Mouse (Mus musculus) stomach, embryonic 16.5 days (tissue): ENCODE results near the gene Gucd1. TPM values are rescaled to one million over a fixed set of nuclear protein-coding genes. Genes with fewer than 3 reads are reported as not detected.

ENCODE experiments used
- ATAC-seq: fragments of 200-750 bp; cut with Nextera tagmentation; 2 replicates; pipeline ENCODE4 v1.8.0; 2017; ENCODE audit warnings: moderate number of reproducible peaks, moderate TSS enrichment; ENCODE audit not compliant: insufficient read depth, low FRiP score
- H3K27ac ChIP-seq: fragments of 300-500 bp; sonication (generic); 2 replicates; pipeline ENCODE4 v1.5.1; 2014; ENCODE audit warnings: low read length
- H3K27me3 ChIP-seq: fragments of 300-500 bp; sonication (generic); 2 replicates; pipeline ENCODE4 v1.6.1; 2014; ENCODE audit warnings: low read length, control low read depth, mixed read lengths; ENCODE audit not compliant: control insufficient read depth, insufficient read depth
- H3K36me3 ChIP-seq: fragments of 300-500 bp; sonication (generic); 2 replicates; pipeline ENCODE4 v1.6.1; 2014; ENCODE audit warnings: low read length; ENCODE audit not compliant: control insufficient read depth, insufficient read depth
- H3K4me1 ChIP-seq: fragments of 300-500 bp; sonication (generic); 2 replicates; pipeline ENCODE4 v1.6.1; 2014; ENCODE audit warnings: low read length, control low read depth, mixed read lengths; ENCODE audit not compliant: control insufficient read depth, insufficient read depth
- H3K4me2 ChIP-seq: fragments of 300-500 bp; sonication (generic); 2 replicates; pipeline ENCODE4 v1.6.1; 2014; ENCODE audit warnings: low read depth, low read length, mixed read lengths
- H3K4me3 ChIP-seq: fragments of 300-500 bp; sonication (generic); replicated peaks from 2 replicates; pipeline ENCODE4 v1.5.1; 2014; ENCODE audit warnings: mild to moderate bottlenecking, low read length
- H3K9ac ChIP-seq: fragments of 300-500 bp; sonication (generic); 2 replicates; pipeline ENCODE4 v1.6.1; 2014; ENCODE audit warnings: low read length
- H3K9me3 ChIP-seq: fragments of 300-500 bp; sonication (generic); replicated peaks from 2 replicates; pipeline ENCODE4 v1.6.1; 2016; ENCODE audit warnings: low read length, control low read depth; ENCODE audit not compliant: control insufficient read depth
- WGBS: fragments of 180-500 bp; shearing (Covaris S2); extraction: QIAGEN DNeasy Blood & Tissue Kit; methylation state at CpG from one replicate; pipeline ENCODE4 v1.1.7; 2014; 5-methylcytosine and 5-hydroxymethylcytosine counted together
- polyA plus RNA-seq: library from polyadenylated mRNA; unstranded; fragments of >200 nt; fragmentation: Nextera tagmentation; extraction: Ambion mirVana; gene quantifications from 2 replicates; pipeline ENCODE4 v1.2.1, GENCODE M21; 2015

Gucd1 gene
- polyA plus RNA-seq, 1 experiment from 2014 or later: 24.7 TPM

DNA sequence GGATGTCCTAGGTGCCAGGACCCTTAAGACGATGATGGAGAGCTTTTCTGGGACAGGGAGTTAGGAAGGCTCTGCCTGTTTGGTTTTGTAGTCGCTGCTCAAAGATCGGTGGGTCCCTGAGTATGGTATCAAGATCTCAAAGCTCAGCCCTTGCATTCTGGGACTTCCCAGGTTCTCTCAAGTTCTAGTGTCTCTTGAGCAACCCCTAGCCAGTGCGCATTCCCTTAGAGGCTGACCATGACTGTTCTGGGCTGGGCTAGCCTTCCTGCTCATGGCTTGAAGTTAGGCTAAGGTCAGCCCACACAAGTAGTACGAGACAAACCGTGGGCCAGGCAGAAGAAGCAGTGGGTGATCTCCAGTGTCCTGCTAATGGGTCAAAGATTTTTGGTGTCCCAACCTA, 199.6 kb downstream of the Gucd1 start:
- ATAC-seq: no peak
- Histone ChIP-seq H3K9me3 (no peaks in the 10 kb centered on the region), H3K4me2 (0 out of 2 replicates have a peak overlapping the region, but pooled peaks have one; percentile 79), H3K9ac (no peak overlapping the region), H3K4me3 (peak overlapping the region; percentile 56; the same call in 1 of the 2 replicates), H3K4me1 (peaks cover 12% of the 10 kb centered on the region; the same call in 1 of the 2 replicates), H3K36me3 (no peaks in the 10 kb centered on the region), H3K27ac (no peak overlapping the region), H3K27me3 (peaks cover 21% of the 10 kb centered on the region)
- WGBS: 76% methylated on average over 6 of the region's 6 CpGs

DNA sequence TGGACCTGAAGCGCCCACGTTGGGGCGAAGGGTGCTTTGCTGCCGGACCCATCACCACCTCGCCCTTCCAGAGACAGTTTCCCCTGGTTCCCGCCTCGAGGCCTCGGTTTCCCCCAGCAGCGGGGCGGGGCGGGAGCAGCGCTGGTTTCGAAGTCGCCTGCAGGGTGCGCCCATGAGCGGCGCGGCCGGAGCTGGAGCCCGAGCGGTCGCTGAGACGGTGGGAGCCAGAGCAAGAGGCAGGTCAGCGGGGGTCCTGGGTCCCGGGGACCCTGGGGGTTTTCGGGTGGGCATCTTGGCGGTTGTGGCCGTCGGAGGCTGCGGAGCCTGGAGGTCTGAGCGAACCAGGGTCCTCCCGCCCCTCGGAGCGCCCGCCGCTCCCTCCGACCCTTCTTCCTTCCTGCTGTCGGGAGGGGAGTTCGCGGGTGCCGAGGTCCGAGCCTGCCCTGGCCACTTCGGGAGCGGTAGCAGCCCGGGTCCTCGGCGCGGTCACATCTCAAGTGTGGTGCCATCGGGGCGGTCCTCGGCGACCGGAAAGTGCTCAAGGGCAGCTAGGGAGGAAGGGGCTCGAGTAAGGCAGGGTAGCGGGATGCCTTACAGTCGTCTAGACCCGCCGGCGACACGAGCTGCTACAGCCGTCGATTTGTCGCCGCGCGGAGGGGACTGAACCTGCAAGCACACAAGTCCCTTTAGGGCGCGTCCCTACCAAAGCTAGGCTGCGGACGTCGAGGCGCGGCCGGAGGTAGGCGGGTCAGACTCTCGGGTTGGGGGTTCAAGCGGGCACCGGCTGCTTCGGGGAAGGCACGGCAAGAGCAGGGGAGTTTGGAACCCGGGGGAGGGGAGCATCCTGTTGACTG, 200.6 kb downstream of the Gucd1 start:
- Histone ChIP-seq H3K4me3 (peak overlapping the region; percentile 56), H3K4me1 (peaks cover 12% of the 10 kb centered on the region; the same call in 1 of the 2 replicates), H3K36me3 (no peaks in the 10 kb centered on the region), H3K4me2 (peak overlapping the region; percentile 79), H3K9ac (peak overlapping the region; percentile 71), H3K9me3 (no peaks in the 10 kb centered on the region), H3K27me3 (peaks cover 21% of the 10 kb centered on the region), H3K27ac (no peak overlapping the region)
- WGBS: 2% methylated on average over 78 of the region's 81 CpGs
- peak; percentile 60; the same call in 1 of the 2 replicates for ATAC-seq

DNA sequence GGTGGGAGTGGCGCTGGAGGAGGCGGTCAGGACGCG, 201.1 kb downstream of the Gucd1 start, which contains the start of gene Adora2a:
Adora2a (plus strand) TSS at position 6 of the 36 bp plus-strand sequence.
- Histone ChIP-seq H3K9ac (peak within 1 kb of the TSS; percentile 71), H3K36me3 (no peaks in the 10 kb centered on the region), H3K27me3 (peaks cover 21% of the 10 kb centered on the region), H3K9me3 (no peaks in the 10 kb centered on the region), H3K4me2 (peak within 1 kb of the TSS; percentile 79), H3K4me3 (peak within 1 kb of the TSS; percentile 56), H3K27ac (no peak within 1 kb of the TSS), H3K4me1 (peaks cover 12% of the 10 kb centered on the region; the same call in 1 of the 2 replicates)
- ATAC-seq: no peak
- 0% methylated on average over 4 of the region's 4 CpGs for WGBS

DNA sequence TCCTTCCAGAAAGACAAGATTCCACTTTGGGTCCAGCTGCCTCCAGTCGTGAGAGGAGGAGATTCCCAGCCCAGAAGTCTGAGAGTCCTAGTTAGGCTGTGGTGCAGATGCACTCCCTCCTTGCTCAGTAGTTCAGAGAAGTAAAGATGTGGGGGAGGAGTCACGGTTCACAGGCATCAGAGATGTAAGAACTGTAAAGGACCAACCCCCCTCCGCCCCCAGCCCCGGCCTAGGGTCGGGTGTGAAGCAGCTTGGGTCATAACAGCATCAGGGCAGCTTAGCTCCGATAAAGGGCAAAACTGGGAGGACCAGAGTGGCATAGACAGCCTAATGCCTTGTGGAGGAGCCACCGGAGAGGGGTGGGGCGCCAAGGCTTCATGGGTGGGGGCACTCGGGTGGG, 201.3 kb downstream of the Gucd1 start:
- peaks cover 12% of the 10 kb centered on the region; the same call in 1 of the 2 replicates for H3K4me1 ChIP-seq
- H3K27ac ChIP-seq: no peak overlapping the region
- peak overlapping the region; percentile 56 for H3K4me3 ChIP-seq
- H3K9ac ChIP-seq: peak overlapping the region; percentile 71
- peaks cover 21% of the 10 kb centered on the region for H3K27me3 ChIP-seq
- peak overlapping the region; percentile 79 for H3K4me2 ChIP-seq
- ATAC-seq: peak; percentile 11; the same call in 1 of the 2 replicates
- no peaks in the 10 kb centered on the region for H3K36me3 ChIP-seq
- no peaks in the 10 kb centered on the region for H3K9me3 ChIP-seq
- 7% methylated on average over 9 of the region's 9 CpGs for WGBS

DNA sequence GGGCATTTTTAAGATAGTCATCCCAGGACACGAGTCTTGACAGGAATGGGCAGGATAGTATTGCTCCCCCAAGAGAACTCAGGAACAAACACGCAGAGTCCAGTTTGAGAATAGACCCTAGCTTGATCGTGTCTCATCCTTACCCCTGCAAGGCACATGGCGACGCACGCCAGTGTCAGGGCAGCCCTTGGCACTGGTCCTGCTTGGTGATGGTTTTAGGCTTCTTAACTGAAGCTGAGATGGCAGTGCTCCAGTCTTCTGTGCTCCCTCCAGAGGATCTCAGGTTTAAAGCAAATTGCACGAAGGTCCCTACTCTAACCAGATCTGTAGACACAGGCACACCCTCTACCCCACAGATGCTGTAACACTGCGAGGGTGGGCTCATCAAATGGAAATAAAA, 202.0 kb downstream of the Gucd1 start:
- H3K27me3 ChIP-seq: peaks cover 21% of the 10 kb centered on the region
- ATAC-seq: no peak
- H3K4me3 ChIP-seq: no peak overlapping the region
- H3K36me3 ChIP-seq: no peaks in the 10 kb centered on the region
- H3K9me3 ChIP-seq: no peaks in the 10 kb centered on the region
- no peak overlapping the region for H3K27ac ChIP-seq
- 72% methylated on average over 8 of the region's 8 CpGs for WGBS
- H3K4me1 ChIP-seq: peaks cover 12% of the 10 kb centered on the region; the same call in 1 of the 2 replicates
- no peak overlapping the region for H3K4me2 ChIP-seq
- H3K9ac ChIP-seq: no peak overlapping the region

DNA sequence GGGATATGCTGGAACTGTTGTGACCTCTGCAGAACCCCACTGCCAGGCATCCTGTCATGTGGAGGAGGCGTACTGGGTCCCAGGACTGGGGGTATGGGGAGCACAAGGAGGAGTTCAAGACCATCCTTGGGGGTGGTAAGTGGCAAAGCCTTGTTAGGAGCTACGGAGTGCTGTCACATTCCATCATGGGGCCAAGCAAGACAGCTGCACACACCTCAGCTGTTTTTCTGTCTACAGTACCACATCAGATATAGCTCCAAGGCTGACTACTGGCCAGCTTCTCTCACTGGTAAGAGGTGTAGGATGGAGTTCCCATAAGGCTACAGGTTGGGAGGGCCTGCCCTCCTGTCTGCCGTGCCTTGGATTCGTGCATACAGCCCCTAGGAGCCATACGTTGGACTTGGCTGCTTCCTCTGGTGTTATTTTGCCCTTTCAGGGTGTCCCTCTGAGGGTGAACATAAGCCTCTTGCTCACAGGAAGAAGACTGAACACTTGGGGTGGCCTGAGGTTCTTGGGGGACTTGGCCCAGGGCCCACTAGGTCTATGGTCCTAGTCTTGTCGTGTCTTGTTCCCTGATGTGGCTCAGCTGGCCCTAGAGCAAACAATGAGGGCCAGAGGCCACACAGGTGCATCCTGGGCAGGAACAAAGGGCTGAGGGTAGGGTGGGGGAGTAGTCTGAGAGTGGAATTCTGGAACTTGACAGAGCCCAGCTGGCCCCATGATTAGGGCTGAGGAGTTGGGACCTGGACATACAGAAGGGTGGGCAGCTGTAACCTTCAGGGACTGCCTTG, 203.4 kb downstream of the Gucd1 start:
- 46% methylated on average over 6 of the region's 6 CpGs for WGBS
- Histone ChIP-seq H3K4me1 (peaks cover 12% of the 10 kb centered on the region; the same call in 1 of the 2 replicates), H3K9ac (no peak overlapping the region), H3K9me3 (no peaks in the 10 kb centered on the region), H3K27ac (no peak overlapping the region), H3K4me2 (no peak overlapping the region), H3K4me3 (no peak overlapping the region), H3K36me3 (0 out of 2 replicates have a peak, but pooled peaks cover 6% of the 10 kb centered on the region), H3K27me3 (peaks cover 20% of the 10 kb centered on the region)
- ATAC-seq: peak; percentile 22; the same call in 1 of the 2 replicates

DNA sequence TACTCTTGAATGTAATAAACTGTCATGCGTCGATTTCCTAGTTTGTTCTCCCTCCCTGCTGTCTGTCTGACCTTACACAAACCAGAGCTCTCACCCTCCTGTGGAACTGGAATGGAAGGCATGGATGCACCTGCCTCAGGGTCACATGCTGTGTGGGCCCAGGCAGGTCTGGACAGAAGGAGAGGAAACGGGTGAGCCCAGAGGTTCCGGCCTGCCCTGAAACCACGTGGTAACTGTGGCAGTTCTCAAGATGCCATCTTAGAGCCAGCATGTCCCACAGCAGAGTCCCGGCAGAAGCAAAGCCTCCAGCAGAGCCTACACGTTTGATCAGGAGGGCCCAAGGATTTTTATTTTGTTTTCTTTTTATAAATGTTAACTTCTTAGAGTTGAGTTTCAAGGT, 205.4 kb downstream of the Gucd1 start:
- Histone ChIP-seq H3K27ac (no peak overlapping the region), H3K4me2 (no peak overlapping the region), H3K4me3 (no peak overlapping the region), H3K4me1 (peaks cover 11% of the 10 kb centered on the region; the same call in 1 of the 2 replicates), H3K9me3 (no peaks in the 10 kb centered on the region), H3K9ac (no peak overlapping the region), H3K36me3 (0 out of 2 replicates have a peak, but pooled peaks cover 6% of the 10 kb centered on the region), H3K27me3 (0 out of 2 replicates have a peak, but pooled peaks cover 2% of the 10 kb centered on the region)
- WGBS: 73% methylated on average over 7 of the region's 7 CpGs
- ATAC-seq: no peak

DNA sequence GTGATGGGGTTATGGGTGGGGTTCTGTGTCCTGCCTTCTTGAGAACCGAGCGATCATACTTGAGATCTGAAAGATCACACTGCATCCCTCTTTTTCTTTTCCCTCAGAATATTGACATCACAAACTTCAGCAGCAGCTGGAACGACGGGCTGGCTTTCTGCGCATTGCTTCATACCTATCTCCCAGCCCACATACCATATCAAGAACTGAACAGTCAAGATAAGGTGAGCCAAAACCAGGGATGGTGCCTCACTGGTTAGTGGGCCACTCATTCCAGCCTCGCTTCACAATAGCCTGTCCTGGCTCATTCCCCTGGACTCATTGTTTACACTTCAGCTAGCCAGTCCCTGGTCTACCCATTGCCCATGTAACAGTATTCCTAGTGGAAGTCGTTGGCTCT, 210.6 kb downstream of the Gucd1 start:
- Histone ChIP-seq H3K27me3 (no peaks in the 10 kb centered on the region), H3K9ac (no peak overlapping the region), H3K4me1 (no peaks in the 10 kb centered on the region), H3K36me3 (peaks cover 6% of the 10 kb centered on the region; the same call in 1 of the 2 replicates), H3K27ac (no peak overlapping the region), H3K4me3 (no peak overlapping the region), H3K9me3 (no peaks in the 10 kb centered on the region), H3K4me2 (no peak overlapping the region)
- WGBS: 88% methylated on average over 7 of the region's 7 CpGs
- ATAC-seq: no peak

DNA sequence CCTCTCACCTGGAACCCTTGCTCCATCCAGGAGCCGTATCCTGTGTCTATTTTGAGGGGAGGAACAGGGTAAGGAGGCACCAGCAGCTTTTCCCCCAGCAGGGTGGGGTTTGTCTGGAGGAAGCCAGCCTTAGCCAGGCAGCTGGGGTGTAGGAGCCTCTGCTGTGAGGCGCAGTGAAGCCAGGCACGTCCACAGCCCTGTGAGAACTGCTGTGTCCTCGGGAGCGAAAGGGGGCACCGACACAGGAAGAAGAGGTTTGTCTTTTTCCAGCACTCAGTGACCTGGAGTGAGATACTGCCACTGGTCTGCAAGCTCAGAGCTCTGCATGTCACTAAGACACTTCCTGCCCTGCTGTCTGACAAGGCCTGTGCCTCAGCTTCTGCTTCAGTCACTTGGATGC, 213.4 kb downstream of the Gucd1 start:
- Histone ChIP-seq H3K27ac (peak overlapping the region; percentile 34; the same call in 1 of the 2 replicates), H3K36me3 (peaks cover under 1% of the 10 kb centered on the region; the same call in 1 of the 2 replicates)
- WGBS: 73% methylated on average over 6 of the region's 6 CpGs

More for the DNA sequence above, 213.4 kb downstream of the Gucd1 start:
- Histone ChIP-seq H3K4me1 (0 out of 2 replicates have a peak, but pooled peaks cover 3% of the 10 kb centered on the region), H3K9ac (no peak overlapping the region), H3K4me3 (no peak overlapping the region), H3K9me3 (no peaks in the 10 kb centered on the region), H3K27me3 (no peaks in the 10 kb centered on the region), H3K4me2 (no peak overlapping the region)
- no peak for ATAC-seq
